Mouse (Mus musculus) G1E-ER4 (cell line): ENCODE data around the gene Fgfr2. TPM values are rescaled to one million over a fixed set of nuclear protein-coding genes. Genes with fewer than 3 reads are reported as not detected.

Source experiments
- GATA1 ChIP-seq: IDR thresholded peaks from one replicate; pipeline ENCODE4 v1.8.0; 2012; ENCODE audit warnings: low read length, inconsistent platforms
- polyA plus RNA-seq: library from polyadenylated mRNA; stranded (reverse); fragments of >175 nt; gene quantifications from 2 replicates; pipeline ENCODE4 v1.2.3, GENCODE M21; 2012

Gene Fgfr2
- polyA plus RNA-seq, 1 experiment, result not detected

- no peak for TF ChIP-seq GATA1
These were observed 50.0 kb downstream of the Fgfr2 start for GRCm38 (mm10) chr7:133073147-133073651.

- TF ChIP-seq GATA1, result no peak
These were observed 50.6 kb downstream of the Fgfr2 start for GRCm38 (mm10) chr7:133072535-133072934.

- no peak for TF ChIP-seq GATA1
These were observed 55.8 kb downstream of the Fgfr2 start for GRCm38 (mm10) chr7:133067321-133067841.

- TF ChIP-seq GATA1, result no peak
These were observed 56.4 kb downstream of the Fgfr2 start for GRCm38 (mm10) chr7:133066776-133067175.

GRCm38 (mm10) chr7:133062055-133062454, 61.1 kb downstream of the Fgfr2 start:
- no peak for TF ChIP-seq GATA1

- TF ChIP-seq GATA1, result no peak
These were observed 63.0 kb downstream of the Fgfr2 start for GRCm38 (mm10) chr7:133060170-133060569.

- TF ChIP-seq GATA1, result no peak
These were observed 63.5 kb downstream of the Fgfr2 start for GRCm38 (mm10) chr7:133059517-133060104.

- no peak for TF ChIP-seq GATA1
These were observed 64.0 kb downstream of the Fgfr2 start for GRCm38 (mm10) chr7:133059150-133059509.

GRCm38 (mm10) chr7:133058496-133059149, 64.5 kb downstream of the Fgfr2 start:
- no peak for TF ChIP-seq GATA1

GRCm38 (mm10) chr7:133056924-133057323, 66.2 kb downstream of the Fgfr2 start:
- TF ChIP-seq GATA1, result no peak

GRCm38 (mm10) chr7:133054486-133054885, 68.7 kb downstream of the Fgfr2 start:
- TF ChIP-seq GATA1, result no peak

- TF ChIP-seq GATA1, result no peak
These were observed 69.4 kb downstream of the Fgfr2 start for GRCm38 (mm10) chr7:133053757-133054156.

- no peak for TF ChIP-seq GATA1
These were observed 70.3 kb downstream of the Fgfr2 start for GRCm38 (mm10) chr7:133052819-133053218.

GRCm38 (mm10) chr7:133050681-133051080, 72.5 kb downstream of the Fgfr2 start:
- TF ChIP-seq GATA1, result no peak

- no peak for TF ChIP-seq GATA1
These were observed 75.0 kb downstream of the Fgfr2 start for GRCm38 (mm10) chr7:133048085-133048630.

GRCm38 (mm10) chr7:133047287-133047686, 75.9 kb downstream of the Fgfr2 start:
- no peak for TF ChIP-seq GATA1

GRCm38 (mm10) chr7:133044721-133045120, 78.4 kb downstream of the Fgfr2 start:
- no peak for TF ChIP-seq GATA1
